Mouse (Mus musculus): Measurements from ENCODE around the gene Tbck.

GRCm38 (mm10) chr3:132864986-132865385 is 181.0 kb downstream of the Tbck start:
- TF ChIP-seq CTCF (IDR thresholded peaks at IDR 0.05) = no peak
- no peak for TF ChIP-seq EP300 (IDR thresholded peaks at IDR 0.05)
